Mouse (Mus musculus) left cerebral cortex, postnatal 4 days (tissue): Measurements from ENCODE around the gene Zdhhc18. TPM values are rescaled to one million over a fixed set of nuclear protein-coding genes. Genes with fewer than 3 reads are reported as not detected.

Experiments used
- DNase-seq: peaks from one replicate; pipeline ENCODE4 v3.0.0-alpha.2; 2022
- intact Hi-C: fragments of 180-260 bp; cut with DNase I; formaldehyde crosslinking; loops from one replicate; pipeline ENCODE4 v1.15.1; 2025
- total RNA-seq, 2 experiments: library from RNA; stranded (reverse); gene quantifications; 2 replicates each; pipeline ENCODE4 v1.2.3; 2021

Zdhhc18 gene
- total RNA-seq, 2 experiments from 2014 or later = 37.1 to 37.8 TPM

- intact Hi-C loops = no loop called here
- peak; percentile 33 for DNase-seq
Measured at GRCm38 (mm10) chr4:133632483-133633327, 17.2 kb downstream of the Zdhhc18 start.

- DNase-seq = no peak
- intact Hi-C loops = no loop called here
Measured at GRCm38 (mm10) chr4:133631769-133632411, 18.1 kb downstream of the Zdhhc18 start.

GRCm38 (mm10) chr4:133631071-133631768 is 18.7 kb downstream of the Zdhhc18 start:
- no peak for DNase-seq
- intact Hi-C loops = no loop called here

GRCm38 (mm10) chr4:133630326-133630920 is 19.5 kb downstream of the Zdhhc18 start:
- intact Hi-C loops = no loop called here
- peak; percentile 45 for DNase-seq

GRCm38 (mm10) chr4:133629191-133629590 is 20.8 kb downstream of the Zdhhc18 start:
- DNase-seq = no peak
- intact Hi-C loops = no loop called here

- intact Hi-C loops = no loop called here
- DNase-seq = no peak
Measured at GRCm38 (mm10) chr4:133628517-133628916, 21.4 kb downstream of the Zdhhc18 start.

- DNase-seq = no peak
- intact Hi-C loops = no loop called here
Measured at GRCm38 (mm10) chr4:133627039-133627438, 22.9 kb downstream of the Zdhhc18 start.

GRCm38 (mm10) chr4:133626621-133627020 is 23.3 kb downstream of the Zdhhc18 start:
- intact Hi-C loops = no loop called here
- no peak for DNase-seq

- intact Hi-C loops = no loop called here
Measured at GRCm38 (mm10) chr4:133626221-133626620, 23.7 kb downstream of the Zdhhc18 start.

GRCm38 (mm10) chr4:133625621-133626071 is 24.3 kb downstream of the Zdhhc18 start:
- intact Hi-C loops = no loop called here
- DNase-seq = no peak

More at GRCm38 (mm10) chr4:133626221-133626620, 23.7 kb downstream of the Zdhhc18 start:
- DNase-seq = no peak

GRCm38 (mm10) chr4:133624830-133625229 is 25.1 kb downstream of the Zdhhc18 start:
- intact Hi-C loops = no loop called here

GRCm38 (mm10) chr4:133622161-133622695 is 27.7 kb downstream of the Zdhhc18 start:
- intact Hi-C loops = no loop called here
- no peak for DNase-seq

More at GRCm38 (mm10) chr4:133624830-133625229, 25.1 kb downstream of the Zdhhc18 start:
- no peak for DNase-seq

- DNase-seq = no peak
- intact Hi-C loops = no loop called here
Measured at GRCm38 (mm10) chr4:133620668-133621067, 29.3 kb downstream of the Zdhhc18 start.

GRCm38 (mm10) chr4:133619473-133620136 is 30.3 kb downstream of the Zdhhc18 start:
- no peak for DNase-seq
- intact Hi-C loops = no loop called here

GRCm38 (mm10) chr4:133617936-133618335 is 32.0 kb downstream of the Zdhhc18 start:
- peak; percentile 47 for DNase-seq
- intact Hi-C loops = no loop called here

- no peak for DNase-seq
- intact Hi-C loops = no loop called here
Measured at GRCm38 (mm10) chr4:133615416-133615815, 34.5 kb downstream of the Zdhhc18 start.

GRCm38 (mm10) chr4:133614274-133614761 is 35.6 kb downstream of the Zdhhc18 start:
- peak; percentile 36 for DNase-seq
- intact Hi-C loops = no loop called here

GRCm38 (mm10) chr4:133613867-133614266 is 36.1 kb downstream of the Zdhhc18 start:
- intact Hi-C loops = no loop called here
- no peak for DNase-seq

- intact Hi-C loops = no loop called here
- no peak for DNase-seq
Measured at GRCm38 (mm10) chr4:133613026-133613425, 36.9 kb downstream of the Zdhhc18 start.

GRCm38 (mm10) chr4:133612416-133612815 is 37.5 kb downstream of the Zdhhc18 start:
- no peak for DNase-seq
- intact Hi-C loops = no loop called here
